Mouse (Mus musculus): ENCODE measurements around the gene Ablim2. TPM values are rescaled to one million over a fixed set of nuclear protein-coding genes. Genes with fewer than 3 reads are reported as not detected.
A peak's percentile ranks its signal among the peaks of the same experiment; 100 is the strongest.

The Ablim2 gene
- polyA plus RNA-seq (2015; fragmentation: Nextera tagmentation; extraction: Ambion mirVana) = 2.7 and 5.7 TPM in 2 replicates

- Histone ChIP-seq H3K9ac (peak within 1 kb of the TSS; percentile 37), H3K27me3 (peaks cover 55% of the 10 kb centered on the region), H3K9me3 (no peaks in the 10 kb centered on the region), H3K4me1 (peaks cover 18% of the 10 kb centered on the region), H3K27ac (no peak within 1 kb of the TSS), H3K4me3 (peak within 1 kb of the TSS; percentile 56), H3K4me2 (peak within 1 kb of the TSS; percentile 100), H3K36me3 (no peaks in the 10 kb centered on the region)
- WGBS = under 1% methylated on average over 35 of the region's 35 CpGs
- ATAC-seq (ENCODE audit: insufficient number of reproducible peaks, low FRiP score, low TSS enrichment, low read depth) = peak; percentile 91
Measured at GRCm38 (mm10) chr5:35757639-35758001, at the start of gene Ablim2. Gene Ablim2 (plus strand): TSS chr5:35757880.

- Histone ChIP-seq H3K4me3 (no peak overlapping the region), H3K27ac (no peak overlapping the region), H3K4me1 (peaks cover 11% of the 10 kb centered on the region; the same call in 1 of the 2 replicates), H3K9me3 (no peaks in the 10 kb centered on the region), H3K36me3 (no peaks in the 10 kb centered on the region), H3K27me3 (no peaks in the 10 kb centered on the region), H3K9ac (no peak overlapping the region), H3K4me2 (no peak overlapping the region)
- no peak for ATAC-seq (ENCODE audit: insufficient number of reproducible peaks, low FRiP score, low TSS enrichment, low read depth)
- WGBS = 66% methylated on average over 3 of the region's 3 CpGs
Measured at GRCm38 (mm10) chr5:35710481-35710880, 47.2 kb upstream of the Ablim2 start.

GRCm38 (mm10) chr5:35710931-35711330, 46.7 kb upstream of the Ablim2 start:
- WGBS = 68% methylated on average over 3 of the region's 3 CpGs
- H3K9ac ChIP-seq = no peak overlapping the region
- no peak overlapping the region for H3K4me3 ChIP-seq
- no peaks in the 10 kb centered on the region for H3K9me3 ChIP-seq
- H3K4me2 ChIP-seq = no peak overlapping the region
- H3K27me3 ChIP-seq = no peaks in the 10 kb centered on the region
- ATAC-seq (ENCODE audit: insufficient number of reproducible peaks, low FRiP score, low TSS enrichment, low read depth) = no peak
- H3K4me1 ChIP-seq = peaks cover 11% of the 10 kb centered on the region; the same call in 1 of the 2 replicates
- no peaks in the 10 kb centered on the region for H3K36me3 ChIP-seq
- H3K27ac ChIP-seq = no peak overlapping the region

- Histone ChIP-seq H3K4me1 (peaks cover 11% of the 10 kb centered on the region; the same call in 1 of the 2 replicates), H3K27me3 (no peaks in the 10 kb centered on the region), H3K4me2 (no peak overlapping the region), H3K9me3 (no peaks in the 10 kb centered on the region), H3K4me3 (no peak overlapping the region), H3K36me3 (no peaks in the 10 kb centered on the region), H3K27ac (no peak overlapping the region), H3K9ac (no peak overlapping the region)
- WGBS = 61% methylated on average over 5 of the region's 5 CpGs
- ATAC-seq (ENCODE audit: insufficient number of reproducible peaks, low FRiP score, low TSS enrichment, low read depth) = no peak
Measured at GRCm38 (mm10) chr5:35712517-35712916, 45.2 kb upstream of the Ablim2 start.

- no peaks in the 10 kb centered on the region for H3K9me3 ChIP-seq
- H3K27ac ChIP-seq = no peak overlapping the region
- H3K4me1 ChIP-seq = peaks cover 11% of the 10 kb centered on the region; the same call in 1 of the 2 replicates
- H3K36me3 ChIP-seq = no peaks in the 10 kb centered on the region
- no peak overlapping the region for H3K4me3 ChIP-seq
- H3K4me2 ChIP-seq = no peak overlapping the region
- ATAC-seq (ENCODE audit: insufficient number of reproducible peaks, low FRiP score, low TSS enrichment, low read depth) = peak; percentile 81
- 44% methylated on average over 13 of the region's 13 CpGs for WGBS
- H3K9ac ChIP-seq = no peak overlapping the region
- no peaks in the 10 kb centered on the region for H3K27me3 ChIP-seq
Measured at GRCm38 (mm10) chr5:35713649-35714354, 43.9 kb upstream of the Ablim2 start.

GRCm38 (mm10) chr5:35717455-35717854, 40.2 kb upstream of the Ablim2 start:
- Histone ChIP-seq H3K27me3 (no peaks in the 10 kb centered on the region), H3K9me3 (no peaks in the 10 kb centered on the region), H3K4me1 (peaks cover 5% of the 10 kb centered on the region; the same call in 1 of the 2 replicates), H3K36me3 (no peaks in the 10 kb centered on the region), H3K27ac (no peak overlapping the region), H3K4me2 (no peak overlapping the region), H3K4me3 (no peak overlapping the region), H3K9ac (no peak overlapping the region)
- no peak for ATAC-seq (ENCODE audit: insufficient number of reproducible peaks, low FRiP score, low TSS enrichment, low read depth)
- WGBS = 75% methylated on average over 5 of the region's 5 CpGs

- H3K9me3 ChIP-seq = no peaks in the 10 kb centered on the region
- ATAC-seq (ENCODE audit: insufficient number of reproducible peaks, low FRiP score, low TSS enrichment, low read depth) = no peak
- WGBS = 40% methylated on average over 4 of the region's 4 CpGs
Measured at GRCm38 (mm10) chr5:35717946-35718345, 39.7 kb upstream of the Ablim2 start.

GRCm38 (mm10) chr5:35718817-35719216, 38.9 kb upstream of the Ablim2 start:
- Histone ChIP-seq H3K27me3 (no peaks in the 10 kb centered on the region), H3K9me3 (no peaks in the 10 kb centered on the region), H3K4me2 (no peak overlapping the region), H3K9ac (no peak overlapping the region), H3K36me3 (no peaks in the 10 kb centered on the region), H3K4me1 (no peaks in the 10 kb centered on the region), H3K4me3 (no peak overlapping the region), H3K27ac (no peak overlapping the region)
- no peak for ATAC-seq (ENCODE audit: insufficient number of reproducible peaks, low FRiP score, low TSS enrichment, low read depth)
- WGBS = 62% methylated on average over 11 of the region's 11 CpGs

More at GRCm38 (mm10) chr5:35717946-35718345, 39.7 kb upstream of the Ablim2 start:
- Histone ChIP-seq H3K4me2 (no peak overlapping the region), H3K9ac (no peak overlapping the region), H3K4me1 (peaks cover 5% of the 10 kb centered on the region; the same call in 1 of the 2 replicates), H3K36me3 (no peaks in the 10 kb centered on the region), H3K4me3 (no peak overlapping the region), H3K27me3 (no peaks in the 10 kb centered on the region), H3K27ac (no peak overlapping the region)

- H3K4me2 ChIP-seq = no peak overlapping the region
- no peaks in the 10 kb centered on the region for H3K36me3 ChIP-seq
- no peaks in the 10 kb centered on the region for H3K9me3 ChIP-seq
- H3K27me3 ChIP-seq = no peaks in the 10 kb centered on the region
- no peak for ATAC-seq (ENCODE audit: insufficient number of reproducible peaks, low FRiP score, low TSS enrichment, low read depth)
- no peak overlapping the region for H3K4me3 ChIP-seq
- no peak overlapping the region for H3K9ac ChIP-seq
- H3K4me1 ChIP-seq = no peaks in the 10 kb centered on the region
- no peak overlapping the region for H3K27ac ChIP-seq
Measured at GRCm38 (mm10) chr5:35719343-35719742, 38.3 kb upstream of the Ablim2 start.

GRCm38 (mm10) chr5:35719880-35720279, 37.8 kb upstream of the Ablim2 start:
- 84% methylated on average over 1 of the region's 1 CpGs for whole genome bisulfite sequencing
- Histone ChIP-seq H3K4me3 (no peak overlapping the region), H3K27ac (no peak overlapping the region), H3K9me3 (no peaks in the 10 kb centered on the region), H3K4me1 (no peaks in the 10 kb centered on the region), H3K27me3 (no peaks in the 10 kb centered on the region), H3K4me2 (no peak overlapping the region), H3K36me3 (no peaks in the 10 kb centered on the region), H3K9ac (no peak overlapping the region)
- ATAC-seq (ENCODE audit: insufficient number of reproducible peaks, low FRiP score, low TSS enrichment, low read depth) = no peak

GRCm38 (mm10) chr5:35721933-35722332, 35.7 kb upstream of the Ablim2 start:
- H3K4me1 ChIP-seq = no peaks in the 10 kb centered on the region
- H3K9ac ChIP-seq = no peak overlapping the region
- ATAC-seq (ENCODE audit: insufficient number of reproducible peaks, low FRiP score, low TSS enrichment, low read depth) = no peak
- H3K27ac ChIP-seq = no peak overlapping the region
- no peak overlapping the region for H3K4me2 ChIP-seq
- H3K36me3 ChIP-seq = no peaks in the 10 kb centered on the region
- WGBS = 85% methylated on average over 2 of the region's 2 CpGs
- no peaks in the 10 kb centered on the region for H3K9me3 ChIP-seq
- no peaks in the 10 kb centered on the region for H3K27me3 ChIP-seq
- H3K4me3 ChIP-seq = no peak overlapping the region

GRCm38 (mm10) chr5:35722654-35723053, 35.0 kb upstream of the Ablim2 start:
- ATAC-seq (ENCODE audit: insufficient number of reproducible peaks, low FRiP score, low TSS enrichment, low read depth) = no peak
- Histone ChIP-seq H3K9ac (no peak overlapping the region), H3K27ac (no peak overlapping the region; the same call in 1 of the 2 replicates)

More at GRCm38 (mm10) chr5:35722654-35723053, 35.0 kb upstream of the Ablim2 start:
- Histone ChIP-seq H3K4me3 (no peak overlapping the region), H3K9me3 (no peaks in the 10 kb centered on the region), H3K4me1 (no peaks in the 10 kb centered on the region), H3K4me2 (no peak overlapping the region), H3K36me3 (no peaks in the 10 kb centered on the region), H3K27me3 (no peaks in the 10 kb centered on the region)
- 27% methylated on average over 2 of the region's 2 CpGs for WGBS

Data from limb, embryonic 15.5 days (tissue).